Mouse (Mus musculus): ENCODE results near the gene Theg. TPM values are rescaled to one million over a fixed set of nuclear protein-coding genes. Genes with fewer than 3 reads are reported as not detected.

The Theg gene
- total and polyA plus RNA-seq, 3 experiments, result not detected

- Histone ChIP-seq H3K4me1 (ENCODE audit: insufficient read depth, low read depth, low read length) (no peaks in the 10 kb centered on the region), H3K36me3 (replicated peaks) (no peaks in the 10 kb centered on the region), H3K27me3 (ENCODE audit: insufficient read depth, low read length) (0 out of 2 replicates have a peak, but pooled peaks cover 2% of the 10 kb centered on the region), H3K4me3 (ENCODE audit: low read depth, low read length) (no peak overlapping the region), H3K9me3 (replicated peaks) (peaks cover 17% of the 10 kb centered on the region)
- TF ChIP-seq GATA1 (IDR thresholded peaks at IDR 0.05; ENCODE audit: borderline replicate concordance, low read length) (no peak), GATA2 (IDR thresholded peaks at IDR 0.05; ENCODE audit: borderline replicate concordance, low read depth, low read length) (no peak), TAL1 (conservative IDR thresholded peaks at IDR 0.05; ENCODE audit: low read depth, low read length) (no peak), POLR2AphosphoS5 (IDR thresholded peaks at IDR 0.05; ENCODE audit: insufficient replicate concordance, low read depth, low read length) (no peak), CTCF (IDR thresholded peaks at IDR 0.05; ENCODE audit: low read depth, low read length) (no peak)
- DNase-seq (ENCODE audit: low spot score), result no peak
- no peak for ATAC-seq (ENCODE audit: extremely low read depth, insufficient number of reproducible peaks, low FRiP score, poor library complexity, severe bottlenecking)
Measured at GRCm38 (mm10) chr10:79557496-79557895, 29.6 kb downstream of the Theg start.

GRCm38 (mm10) chr10:79556951-79557350 lies 30.2 kb downstream of the Theg start:
- DNase-seq (ENCODE audit: low spot score), result no peak
- Histone ChIP-seq H3K36me3 (replicated peaks) (no peaks in the 10 kb centered on the region), H3K9me3 (replicated peaks) (peaks cover 17% of the 10 kb centered on the region), H3K4me3 (ENCODE audit: low read depth, low read length) (no peak overlapping the region), H3K4me1 (ENCODE audit: insufficient read depth, low read depth, low read length) (no peaks in the 10 kb centered on the region), H3K27me3 (ENCODE audit: insufficient read depth, low read length) (0 out of 2 replicates have a peak, but pooled peaks cover 2% of the 10 kb centered on the region)
- ATAC-seq (ENCODE audit: extremely low read depth, insufficient number of reproducible peaks, low FRiP score, poor library complexity, severe bottlenecking), result no peak
- no peak for TF ChIP-seq GATA2 (IDR thresholded peaks at IDR 0.05; ENCODE audit: borderline replicate concordance, low read depth, low read length)
- TF ChIP-seq CTCF (IDR thresholded peaks at IDR 0.05; ENCODE audit: low read depth, low read length), result no peak
- no peak for TF ChIP-seq POLR2AphosphoS5 (IDR thresholded peaks at IDR 0.05; ENCODE audit: insufficient replicate concordance, low read depth, low read length)
- TF ChIP-seq GATA1 (IDR thresholded peaks at IDR 0.05; ENCODE audit: borderline replicate concordance, low read length), result no peak
- no peak for TF ChIP-seq TAL1 (conservative IDR thresholded peaks at IDR 0.05; ENCODE audit: low read depth, low read length)

GRCm38 (mm10) chr10:79555238-79555724 lies 31.9 kb downstream of the Theg start:
- ATAC-seq (ENCODE audit: extremely low read depth, insufficient number of reproducible peaks, low FRiP score, poor library complexity, severe bottlenecking) (no peak), DNase-seq (ENCODE audit: low spot score) (no peak)
- TF ChIP-seq GATA2 (IDR thresholded peaks at IDR 0.05; ENCODE audit: borderline replicate concordance, low read depth, low read length) (no peak), POLR2AphosphoS5 (IDR thresholded peaks at IDR 0.05; ENCODE audit: insufficient replicate concordance, low read depth, low read length) (no peak), CTCF (IDR thresholded peaks at IDR 0.05; ENCODE audit: low read depth, low read length) (no peak), TAL1 (conservative IDR thresholded peaks at IDR 0.05; ENCODE audit: low read depth, low read length) (no peak)
- no peaks in the 10 kb centered on the region for H3K4me1 ChIP-seq (ENCODE audit: insufficient read depth, low read depth, low read length)
- H3K9me3 ChIP-seq (replicated peaks), result peaks cover 17% of the 10 kb centered on the region
- H3K27me3 ChIP-seq (ENCODE audit: insufficient read depth, low read length), result 0 out of 2 replicates have a peak, but pooled peaks cover 2% of the 10 kb centered on the region
- H3K4me3 ChIP-seq (ENCODE audit: low read depth, low read length), result no peak overlapping the region
- no peaks in the 10 kb centered on the region for H3K36me3 ChIP-seq (replicated peaks)

GRCm38 (mm10) chr10:79554330-79555237 lies 32.5 kb downstream of the Theg start, which contains the start of gene Mier2:
Mier2 (minus strand) TSS chr10:79555199.
- Histone ChIP-seq H3K4me1 (ENCODE audit: insufficient read depth, low read depth, low read length) (no peaks in the 10 kb centered on the region), H3K27me3 (ENCODE audit: insufficient read depth, low read length) (0 out of 2 replicates have a peak, but pooled peaks cover 2% of the 10 kb centered on the region), H3K9me3 (replicated peaks) (peaks cover 19% of the 10 kb centered on the region), H3K36me3 (replicated peaks) (no peaks in the 10 kb centered on the region), H3K4me3 (ENCODE audit: low read depth, low read length) (no peak within 1 kb of the TSS)
- no peak for ATAC-seq (ENCODE audit: extremely low read depth, insufficient number of reproducible peaks, low FRiP score, poor library complexity, severe bottlenecking)
- no peak for DNase-seq (ENCODE audit: low spot score)
- TF ChIP-seq GATA2 (IDR thresholded peaks at IDR 0.05; ENCODE audit: borderline replicate concordance, low read depth, low read length), result no peak
- TF ChIP-seq POLR2AphosphoS5 (IDR thresholded peaks at IDR 0.05; ENCODE audit: insufficient replicate concordance, low read depth, low read length), result no peak
- no peak for TF ChIP-seq CTCF (IDR thresholded peaks at IDR 0.05; ENCODE audit: low read depth, low read length)

- Histone ChIP-seq H3K36me3 (replicated peaks) (no peaks in the 10 kb centered on the region), H3K9me3 (replicated peaks) (peaks cover 21% of the 10 kb centered on the region), H3K4me1 (ENCODE audit: insufficient read depth, low read depth, low read length) (no peaks in the 10 kb centered on the region), H3K4me3 (ENCODE audit: low read depth, low read length) (no peak overlapping the region), H3K27me3 (ENCODE audit: insufficient read depth, low read length) (0 out of 2 replicates have a peak, but pooled peaks cover 2% of the 10 kb centered on the region)
- ATAC-seq (ENCODE audit: extremely low read depth, insufficient number of reproducible peaks, low FRiP score, poor library complexity, severe bottlenecking) (no peak), DNase-seq (ENCODE audit: low spot score) (no peak)
- TF ChIP-seq GATA2 (IDR thresholded peaks at IDR 0.05; ENCODE audit: borderline replicate concordance, low read depth, low read length) (no peak), POLR2AphosphoS5 (IDR thresholded peaks at IDR 0.05; ENCODE audit: insufficient replicate concordance, low read depth, low read length) (no peak), TAL1 (conservative IDR thresholded peaks at IDR 0.05; ENCODE audit: low read depth, low read length) (no peak), GATA1 (IDR thresholded peaks at IDR 0.05; ENCODE audit: borderline replicate concordance, low read length) (no peak), CTCF (IDR thresholded peaks at IDR 0.05; ENCODE audit: low read depth, low read length) (no peak)
Measured at GRCm38 (mm10) chr10:79553691-79554090, 33.4 kb downstream of the Theg start.

- H3K4me1 ChIP-seq (ENCODE audit: insufficient read depth, low read depth, low read length), result no peaks in the 10 kb centered on the region
- TF ChIP-seq CTCF (IDR thresholded peaks at IDR 0.05; ENCODE audit: low read depth, low read length) (no peak), TAL1 (conservative IDR thresholded peaks at IDR 0.05; ENCODE audit: low read depth, low read length) (no peak), GATA1 (IDR thresholded peaks at IDR 0.05; ENCODE audit: borderline replicate concordance, low read length) (no peak), GATA2 (IDR thresholded peaks at IDR 0.05; ENCODE audit: borderline replicate concordance, low read depth, low read length) (no peak), POLR2AphosphoS5 (IDR thresholded peaks at IDR 0.05; ENCODE audit: insufficient replicate concordance, low read depth, low read length) (no peak)
- no peak overlapping the region for H3K4me3 ChIP-seq (ENCODE audit: low read depth, low read length)
- H3K9me3 ChIP-seq (replicated peaks), result peaks cover 23% of the 10 kb centered on the region
- H3K36me3 ChIP-seq (replicated peaks), result no peaks in the 10 kb centered on the region
- ATAC-seq (ENCODE audit: extremely low read depth, insufficient number of reproducible peaks, low FRiP score, poor library complexity, severe bottlenecking) (no peak), DNase-seq (ENCODE audit: low spot score) (no peak)
- H3K27me3 ChIP-seq (ENCODE audit: insufficient read depth, low read length), result 0 out of 2 replicates have a peak, but pooled peaks cover 2% of the 10 kb centered on the region
Measured at GRCm38 (mm10) chr10:79553176-79553575, 34.0 kb downstream of the Theg start.
